Mouse (Mus musculus) Patski (cell line): ENCODE data around the gene Mlh3. TPM values are rescaled to one million over a fixed set of nuclear protein-coding genes. Genes with fewer than 3 reads are reported as not detected.

Experiments used
- ATAC-seq: fragments of 100-300 bp; one replicate; pipeline ENCODE4 v1.8.0; 2021
- CTCF ChIA-PET: fragments of 350-600 bp; sonication (Branson Sonifier 250); formaldehyde crosslinking; loops from one replicate; lab custom pipeline; 2022; ENCODE audit warnings: inconsistent platforms; lab: Charles Lee
- POLR2A ChIA-PET: fragments of 350-600 bp; sonication (Branson Sonifier 250); formaldehyde crosslinking; loops from one replicate; lab custom pipeline; 2022; ENCODE audit warnings: antibody characterized with exemption, inconsistent platforms; lab: Charles Lee
- DNase-seq: peaks from one replicate; pipeline ENCODE4 v3.0.0-alpha.2; 2011; ENCODE audit warnings: low read depth, low spot score
- H3K27me3 ChIP-seq: fragments of 371-371 bp; one replicate; pipeline ENCODE4 v1.5.1; 2021
- CTCF ChIP-seq: fragments of 100-300 bp; IDR thresholded peaks from one replicate; pipeline ENCODE4 v1.5.1; 2021
- in situ Hi-C: fragments of 300-500 bp; cut with MboI; formaldehyde crosslinking; loops from 3 replicates; pipeline ENCODE4 v1.11.1; 2018; ENCODE audit warnings: low pct_unique_long_range_greater_than_20kb, mixed read lengths
- polyA plus RNA-seq: library from polyadenylated mRNA; unstranded; gene quantifications from one replicate; pipeline ENCODE4 v1.2.3, GENCODE M21; 2021

Gene Mlh3
- polyA plus RNA-seq, 1 experiment from 2014 or later: 9.3 TPM

DNA sequence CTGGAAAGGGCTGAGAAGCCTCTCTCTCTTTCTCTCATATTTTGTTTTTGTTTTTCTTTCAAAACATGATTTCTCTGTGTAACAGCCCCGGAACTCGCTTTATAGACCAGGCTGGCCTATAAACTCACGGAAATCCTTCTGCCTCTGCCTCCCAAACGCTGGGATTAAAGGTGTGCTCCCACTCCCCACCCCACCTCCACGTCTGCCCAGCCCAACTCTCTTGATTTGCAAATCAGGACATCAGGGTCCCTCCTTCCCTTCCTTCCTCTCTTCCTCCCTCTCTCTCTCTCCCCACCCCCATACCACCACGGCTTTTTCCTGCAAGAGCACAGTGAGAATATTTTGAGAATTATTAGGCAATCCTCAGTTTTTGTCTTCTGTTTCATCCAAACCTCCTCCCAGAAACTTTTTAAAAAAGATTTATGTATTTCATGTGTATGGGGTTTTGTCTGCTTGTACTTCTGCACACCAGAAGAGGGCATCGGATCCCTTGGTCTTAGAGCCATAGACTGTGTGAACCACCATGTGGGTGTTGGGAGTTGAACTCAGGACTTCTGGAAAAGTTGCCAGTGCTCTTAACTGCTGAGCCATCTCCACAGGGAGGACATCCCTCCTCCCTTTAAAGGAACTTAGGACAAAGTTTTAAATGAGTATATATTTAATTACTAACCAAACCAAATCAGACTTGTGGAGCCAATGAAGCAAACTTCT, 888 bp upstream of the Mlh3 start:
- no peak for TF ChIP-seq CTCF
- ChIA-PET POLR2A (no interaction called here), CTCF (no interaction called here)
- ATAC-seq (no peak), DNase-seq (no peak)
- in situ Hi-C loops: no loop called here
- no peaks in the 10 kb centered on the region for H3K27me3 ChIP-seq

- in situ Hi-C loops: no loop called here
- ATAC-seq (no peak), DNase-seq (no peak)
- no peak for TF ChIP-seq CTCF
- ChIA-PET POLR2A (no interaction called here), CTCF (no interaction called here)
- H3K27me3 ChIP-seq: no peaks in the 10 kb centered on the region
These were observed 578 bp downstream of the Mlh3 start for GRCm38 (mm10) chr12:85269821-85270220.

- CTCF ChIA-PET: no interaction called here
- no peak for ATAC-seq
- TF ChIP-seq CTCF: no peak
- no peak for DNase-seq
- in situ Hi-C loops: no loop called here
- POLR2A ChIA-PET: no interaction called here
- no peaks in the 10 kb centered on the region for H3K27me3 ChIP-seq
These were observed 4.2 kb downstream of the Mlh3 start for GRCm38 (mm10) chr12:85266248-85266647.

DNA sequence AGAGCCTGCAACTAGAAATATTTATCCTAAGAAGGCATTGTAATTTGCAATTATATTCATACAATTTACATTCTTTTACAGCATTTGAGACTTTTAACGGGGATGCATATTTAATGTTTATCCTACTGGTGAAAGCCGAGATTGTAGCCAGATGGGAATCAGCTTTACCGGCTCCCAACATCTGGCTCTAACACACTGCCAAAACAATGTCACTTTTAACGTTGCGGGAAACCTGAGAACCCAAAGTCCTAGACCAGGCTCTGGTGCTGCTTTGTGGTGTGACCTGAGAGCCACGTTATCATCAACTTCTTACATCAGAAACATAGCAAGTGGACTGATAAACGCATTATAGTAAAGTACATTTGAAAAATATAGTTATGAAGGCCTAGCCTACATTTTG, 5.5 kb downstream of the Mlh3 start:
- DNase-seq: no peak
- no peaks in the 10 kb centered on the region for H3K27me3 ChIP-seq
- no peak for TF ChIP-seq CTCF
- ChIA-PET CTCF (interaction anchor here (1.0 kb wide), 1 partner anchor 12 kb away, joined by 4 read pairs; no protein-coding TSS in a partner anchor), POLR2A (no interaction called here)
- in situ Hi-C loops: no loop called here
- ATAC-seq: no peak

- ATAC-seq: no peak
- no peaks in the 10 kb centered on the region for H3K27me3 ChIP-seq
- no peak for TF ChIP-seq CTCF
- in situ Hi-C loops: no loop called here
- POLR2A ChIA-PET: no interaction called here
- CTCF ChIA-PET: interaction anchor here (1.0 kb wide), 1 partner anchor 11 kb away, joined by 4 read pairs; no protein-coding TSS in a partner anchor
- DNase-seq: no peak
These were observed 5.9 kb downstream of the Mlh3 start for GRCm38 (mm10) chr12:85264531-85264930.

GRCm38 (mm10) chr12:85263190-85263589, 7.2 kb downstream of the Mlh3 start:
- H3K27me3 ChIP-seq: no peaks in the 10 kb centered on the region
- ChIA-PET POLR2A (no interaction called here), CTCF (interaction anchor here (1.5 kb wide), 1 partner anchor 10 kb away, joined by 3 read pairs; no protein-coding TSS in a partner anchor)
- in situ Hi-C loops: no loop called here
- ATAC-seq (no peak), DNase-seq (no peak)
- TF ChIP-seq CTCF: no peak

GRCm38 (mm10) chr12:85262489-85262888, 7.9 kb downstream of the Mlh3 start:
- ChIA-PET CTCF (interaction anchor here (1.5 kb wide), 1 partner anchor 9 kb away, joined by 3 read pairs; no protein-coding TSS in a partner anchor), POLR2A (no interaction called here)
- no peak for DNase-seq

GRCm38 (mm10) chr12:85257008-85257639, 13.3 kb downstream of the Mlh3 start:
- ATAC-seq: no peak
- POLR2A ChIA-PET: no interaction called here
- CTCF ChIA-PET: interaction anchor here (1.1 kb wide), 1 partner anchor 10 kb away, joined by 5 read pairs; no protein-coding TSS in a partner anchor

More at GRCm38 (mm10) chr12:85262489-85262888, 7.9 kb downstream of the Mlh3 start:
- TF ChIP-seq CTCF: no peak
- in situ Hi-C loops: no loop called here
- H3K27me3 ChIP-seq: no peaks in the 10 kb centered on the region
- ATAC-seq: no peak

DNA sequence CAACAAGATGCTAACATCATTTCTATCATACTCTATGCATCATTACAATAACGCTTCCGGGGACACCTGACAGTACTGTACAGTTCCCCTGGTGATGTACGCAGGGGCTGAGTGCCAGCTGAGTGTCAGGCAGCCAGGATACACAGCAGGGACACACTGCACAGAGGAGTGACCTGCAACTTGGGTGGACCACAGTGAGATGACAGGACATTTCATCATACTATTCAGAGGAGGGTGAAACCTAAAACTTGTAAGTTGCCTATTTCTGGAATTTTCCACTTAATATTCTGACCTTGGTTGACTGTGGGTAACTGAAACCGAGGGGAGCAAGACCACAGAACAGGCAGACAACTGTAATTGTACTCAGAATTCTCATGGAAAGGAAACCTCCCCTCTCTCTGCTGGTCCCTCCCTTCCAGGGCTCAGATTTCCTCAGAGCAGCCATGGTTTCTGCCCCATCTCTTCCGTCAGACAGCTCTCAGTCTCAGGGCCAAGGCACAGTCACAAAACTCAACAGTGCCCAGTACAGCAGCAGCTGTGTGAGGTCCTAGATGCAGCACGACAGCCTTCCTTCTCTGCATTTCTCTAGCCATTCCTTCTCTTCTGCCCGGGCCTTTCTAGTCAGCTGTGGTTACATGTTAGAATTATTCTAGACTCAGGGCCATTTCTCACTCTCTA, 14.2 kb downstream of the Mlh3 start:
- DNase-seq: no peak
- H3K27me3 ChIP-seq: no peaks in the 10 kb centered on the region
- ChIA-PET POLR2A (no interaction called here), CTCF (interaction anchor here (1.1 kb wide), 1 partner anchor 9 kb away, joined by 5 read pairs; no protein-coding TSS in a partner anchor)
- ATAC-seq: no peak
- no peak for TF ChIP-seq CTCF
- in situ Hi-C loops: no loop called here

More at GRCm38 (mm10) chr12:85257008-85257639, 13.3 kb downstream of the Mlh3 start:
- H3K27me3 ChIP-seq: no peaks in the 10 kb centered on the region
- no peak for TF ChIP-seq CTCF
- in situ Hi-C loops: no loop called here
- no peak for DNase-seq

DNA sequence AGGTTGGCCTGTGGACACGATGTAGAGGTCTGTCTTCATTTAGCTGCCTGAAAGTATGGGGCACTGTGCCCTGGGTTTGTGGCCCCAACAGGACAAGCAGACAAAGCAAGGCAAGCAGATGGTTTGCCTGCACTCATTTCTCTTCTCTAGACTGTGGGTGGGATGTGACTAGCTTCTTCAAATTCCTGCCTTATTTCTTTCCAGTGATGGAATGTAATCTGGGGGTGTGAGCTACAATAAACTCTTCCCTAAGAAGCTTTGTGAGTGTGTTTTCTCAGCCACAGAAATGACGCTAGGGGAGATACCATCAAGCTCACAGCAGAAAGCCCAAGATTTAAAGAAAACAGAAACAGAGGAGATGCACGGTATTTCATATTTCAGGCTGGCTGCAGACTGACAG, 18.3 kb downstream of the Mlh3 start:
- POLR2A ChIA-PET: no interaction called here
- TF ChIP-seq CTCF: no peak
- no peak for DNase-seq
- ATAC-seq: no peak
- in situ Hi-C loops: no loop called here
- H3K27me3 ChIP-seq: no peaks in the 10 kb centered on the region
- CTCF ChIA-PET: interaction anchor here (1.2 kb wide), 1 partner anchor 22 kb away, joined by 3 read pairs; no protein-coding TSS in a partner anchor
